Mouse (Mus musculus) liver, embryonic 14.5 days (tissue): Measurements from ENCODE around the gene Cul4a. TPM values are rescaled to one million over a fixed set of nuclear protein-coding genes. Genes with fewer than 3 reads are reported as not detected.
"Not testable (repeated sequence)": the region's sequence is repeated elsewhere in the genome, so short reads cannot be mapped to it uniquely, and the experiment has no call there.

Source experiments
- ATAC-seq: fragments of 200-750 bp; cut with Nextera tagmentation; 2 replicates; pipeline ENCODE4 v1.8.0; 2017; ENCODE audit warnings: moderate number of reproducible peaks, mild to moderate bottlenecking, moderate library complexity; ENCODE audit not compliant: insufficient read depth
- DNase-seq, 3 experiments: peaks; one replicate each; pipeline ENCODE4 v3.0.0-alpha.2; 2012 to 2013; ENCODE audit warnings: low read depth in 3 of 3, low spot score in 3 of 3
- H3K27ac ChIP-seq: fragments of 300-500 bp; sonication (generic); 2 replicates; pipeline ENCODE4 v1.5.1; 2014; ENCODE audit warnings: moderate library complexity, mild to moderate bottlenecking, control low read depth, inconsistent platforms
- H3K27me3 ChIP-seq: fragments of 300-500 bp; sonication (generic); 2 replicates; pipeline ENCODE4 v1.6.1; 2014; ENCODE audit warnings: mild to moderate bottlenecking, low read length, moderate library complexity; ENCODE audit not compliant: control insufficient read depth, insufficient read depth
- H3K36me3 ChIP-seq: fragments of 300-500 bp; sonication (generic); replicated peaks from 2 replicates; pipeline ENCODE4 v1.6.1; 2014; ENCODE audit warnings: low read depth; ENCODE audit not compliant: control insufficient read depth, insufficient read depth
- H3K4me1 ChIP-seq, 2 experiments: fragments of 200-500 bp in 1 of 2; fragments of 300-500 bp in 1 of 2; sonication (generic) in 1 of 2; replicated peaks; 2 replicates each; pipeline ENCODE4 v1.6.1; 2012 to 2014; ENCODE audit warnings: antibody characterized with exemption in 1 of 2, inconsistent platforms in 1 of 2, low read length in 1 of 2; ENCODE audit not compliant: control insufficient read depth in 2 of 2, insufficient read depth in 2 of 2
- H3K4me2 ChIP-seq: fragments of 300-500 bp; sonication (generic); 2 replicates; pipeline ENCODE4 v1.6.1; 2014; ENCODE audit warnings: low read depth, mild to moderate bottlenecking, control low read depth, moderate library complexity
- H3K4me3 ChIP-seq, 2 experiments: fragments of 200-500 bp in 1 of 2; fragments of 300-500 bp in 1 of 2; sonication (generic) in 1 of 2; 2 replicates each; pipeline ENCODE4 v1.5.1; 2012 to 2014; ENCODE audit warnings: low read depth in 2 of 2, low read length in 2 of 2, mild to moderate bottlenecking in 2 of 2, control low read depth in 1 of 2, inconsistent platforms in 1 of 2, moderate library complexity in 1 of 2; ENCODE audit not compliant: insufficient read depth in 1 of 2
- H3K9ac ChIP-seq: fragments of 300-500 bp; sonication (generic); replicated peaks from 2 replicates; pipeline ENCODE4 v1.6.1; 2014; ENCODE audit warnings: mild to moderate bottlenecking, control low read depth, moderate library complexity
- H3K9me3 ChIP-seq: fragments of 300-500 bp; sonication (generic); 2 replicates; pipeline ENCODE4 v1.6.1; 2016; ENCODE audit warnings: low read length, mixed read lengths; ENCODE audit not compliant: control insufficient read depth
- CTCF ChIP-seq: IDR thresholded peaks from 2 replicates; pipeline ENCODE4 v1.5.1; 2016; ENCODE audit warnings: antibody characterized with exemption, low read depth, control low read depth
- EP300 ChIP-seq: IDR thresholded peaks from 2 replicates; pipeline ENCODE4 v1.6.1; 2016; ENCODE audit warnings: antibody characterized with exemption, low read depth
- WGBS: fragments of 180-500 bp; shearing (Covaris S2); extraction: QIAGEN DNeasy Blood & Tissue Kit; methylation state at CpG from one replicate; pipeline ENCODE4 v1.1.7; 2014; ENCODE audit not compliant: insufficient replicate concordance; 5-methylcytosine and 5-hydroxymethylcytosine counted together
- polyA plus RNA-seq, 2 experiments: library from polyadenylated mRNA; depleted of rRNA in 1 of 2; stranded (reverse) in 1 of 2; unstranded in 1 of 2; fragments of >200 nt; fragmentation: Nextera tagmentation in 1 of 2; extraction: Ambion mirVana in 1 of 2; gene quantifications; 2 replicates each; pipeline versions ENCODE4 v1.2.1 to v1.2.3; 2012 to 2014

Cul4a gene
- polyA plus RNA-seq, 2 experiments: 48.5 to 68.8 TPM

DNA sequence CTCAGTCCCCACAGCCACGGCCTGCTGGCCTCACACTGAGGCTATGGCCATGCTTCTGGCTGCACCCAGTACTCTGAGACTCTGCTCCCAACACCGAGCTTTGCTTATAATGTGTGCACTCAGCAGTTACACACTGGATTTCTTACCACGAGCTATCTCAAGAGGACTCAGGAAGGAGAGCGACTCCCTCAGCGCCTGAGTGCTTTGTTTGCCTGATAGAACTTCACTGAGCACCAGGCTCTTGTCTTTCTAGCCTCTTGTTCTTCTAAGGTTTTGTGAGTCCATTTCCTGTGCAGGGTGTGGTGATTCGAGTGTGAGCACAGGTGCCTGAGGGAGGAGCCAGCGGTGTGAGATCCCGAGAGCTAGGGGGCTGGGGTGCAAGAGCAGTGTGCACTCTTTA lies 19.5 kb downstream of the Cul4a start:
- no peak for TF ChIP-seq CTCF
- no peak for TF ChIP-seq EP300
- no peak for ATAC-seq
- 82% methylated on average over 8 of the region's 8 CpGs for WGBS

DNA sequence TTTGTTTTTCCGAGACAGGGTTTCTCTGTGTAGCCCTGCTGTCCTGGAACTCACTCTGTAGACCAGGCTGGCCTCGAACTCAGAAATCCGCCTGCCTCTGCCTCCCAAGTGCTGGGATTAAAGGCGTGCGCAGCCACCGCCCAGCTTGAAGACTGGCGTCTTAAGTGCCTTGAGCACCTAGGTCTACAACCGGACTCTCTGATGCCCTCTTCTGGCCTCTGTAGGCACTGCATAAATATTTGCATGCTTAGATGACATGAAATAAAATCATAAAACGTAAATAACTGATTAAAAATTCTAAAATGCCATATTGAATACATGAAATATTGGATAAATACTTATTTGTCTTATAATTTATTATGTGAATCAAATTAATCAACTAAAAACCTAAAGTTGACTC lies 26.8 kb downstream of the Cul4a start:
- H3K9ac ChIP-seq, H3K4me3 ChIP-seq, H3K4me1 ChIP-seq, H3K9me3 ChIP-seq, H3K4me2 ChIP-seq, H3K27ac ChIP-seq, H3K27me3 ChIP-seq: not testable (repeated sequence)
- peaks cover 90% of the 10 kb centered on the region for H3K36me3 ChIP-seq
- peak; percentile 49; the same call in 1 of the 2 replicates for ATAC-seq
- peak; percentile 44 to 50 (median 50) for DNase-seq
- WGBS: 48% methylated on average over 9 of the region's 9 CpGs
- TF ChIP-seq CTCF: peak; percentile 80

More for the DNA sequence above, 19.5 kb downstream of the Cul4a start:
- H3K9ac ChIP-seq: no peak overlapping the region
- peaks cover 67% of the 10 kb centered on the region for H3K36me3 ChIP-seq
- no peaks in the 10 kb centered on the region for H3K9me3 ChIP-seq
- no peak overlapping the region for H3K4me3 ChIP-seq
- DNase-seq: no peak
- H3K27ac ChIP-seq: no peak overlapping the region
- no peak overlapping the region for H3K4me2 ChIP-seq
- H3K27me3 ChIP-seq: no peaks in the 10 kb centered on the region
- peaks cover 24 to 36% of the 10 kb centered on the region in 2 experiments for H3K4me1 ChIP-seq

DNA sequence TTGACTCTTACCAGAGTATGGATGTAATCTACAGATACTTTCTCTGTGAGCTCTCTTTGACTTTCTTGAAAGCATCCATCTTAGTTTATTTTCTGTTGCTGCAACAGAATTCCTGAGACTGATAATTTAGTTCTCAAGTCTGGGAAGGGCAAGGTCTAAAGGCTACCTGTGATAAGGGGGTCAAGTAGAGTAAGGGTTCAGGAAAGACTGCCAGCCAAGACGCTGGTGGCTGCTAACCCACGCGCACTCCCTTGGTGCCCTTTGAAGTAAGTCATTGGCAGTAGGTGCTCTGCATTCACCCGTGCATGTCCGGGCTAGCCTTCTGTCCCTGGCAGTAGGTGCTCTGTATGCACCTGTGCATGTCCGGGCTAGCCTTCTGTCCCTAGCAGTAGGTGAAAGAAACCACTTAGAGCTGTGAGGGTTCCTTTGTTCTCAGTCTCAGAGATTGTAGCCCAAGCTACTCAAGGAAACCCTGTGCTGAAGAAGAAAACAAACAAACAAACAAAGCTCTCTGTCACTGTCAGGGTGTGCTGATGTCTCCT lies 34.3 kb downstream of the Cul4a start:
- DNase-seq: no peak
- Histone ChIP-seq H3K4me3 (no peak overlapping the region), H3K9me3 (no peaks in the 10 kb centered on the region), H3K27me3 (no peaks in the 10 kb centered on the region), H3K4me1 (no peaks in the 10 kb centered on the region), H3K27ac (no peak overlapping the region), H3K9ac (no peak overlapping the region), H3K4me2 (no peak overlapping the region), H3K36me3 (peaks cover 93% of the 10 kb centered on the region)
- 85% methylated on average over 6 of the region's 6 CpGs for WGBS
- TF ChIP-seq CTCF (no peak), EP300 (no peak)
- ATAC-seq: no peak

DNA sequence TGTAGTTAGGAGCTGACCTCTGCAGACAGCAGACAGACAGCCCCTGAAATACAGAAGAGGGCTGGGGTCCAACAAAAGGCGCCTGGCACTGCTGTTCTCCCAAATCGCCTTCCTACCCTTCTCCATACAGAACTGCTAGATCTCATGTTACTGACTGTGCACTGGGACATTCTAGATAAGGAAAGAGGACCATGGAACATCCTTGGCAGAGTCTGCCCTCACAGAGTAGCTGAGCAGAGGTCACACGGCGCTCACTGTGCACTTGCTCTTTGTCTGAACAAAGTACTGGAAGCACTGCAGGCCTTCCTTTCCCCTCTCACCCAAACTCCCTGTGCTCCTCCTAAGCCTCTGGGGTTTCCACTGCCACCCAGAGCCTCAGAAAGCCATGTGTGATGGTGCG lies 36.3 kb downstream of the Cul4a start:
- no peaks in the 10 kb centered on the region for H3K9me3 ChIP-seq
- no peak overlapping the region for H3K4me3 ChIP-seq
- H3K27ac ChIP-seq: no peak overlapping the region
- 83% methylated on average over 5 of the region's 5 CpGs for WGBS
- H3K4me2 ChIP-seq: no peak overlapping the region
- TF ChIP-seq EP300 (no peak), CTCF (no peak)
- H3K4me1 ChIP-seq: no peaks in the 10 kb centered on the region
- no peak for ATAC-seq
- DNase-seq: no peak
- H3K9ac ChIP-seq: no peak overlapping the region
- H3K27me3 ChIP-seq: no peaks in the 10 kb centered on the region
- H3K36me3 ChIP-seq: peaks cover 94% of the 10 kb centered on the region

DNA sequence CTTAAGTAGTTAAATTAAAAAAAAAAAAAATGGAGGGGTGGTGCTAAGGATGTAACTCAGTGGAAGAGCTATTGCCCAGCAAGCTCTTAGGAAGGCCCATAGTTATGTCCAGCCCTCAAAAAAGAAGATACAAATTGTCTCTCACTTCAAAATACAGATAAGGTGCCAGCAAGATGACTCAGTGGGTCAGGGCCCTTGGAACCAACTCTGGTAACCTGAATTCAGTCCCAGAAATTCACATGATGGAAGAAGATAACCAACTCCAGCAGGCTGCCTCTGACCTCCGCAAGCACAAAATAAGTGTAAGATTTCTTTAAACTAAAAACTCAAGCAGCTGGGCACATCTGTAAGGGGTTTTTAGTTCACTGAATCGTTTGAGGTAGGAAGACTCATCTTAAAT lies 43.1 kb downstream of the Cul4a start:
- Histone ChIP-seq H3K27me3 (no peaks in the 10 kb centered on the region), H3K27ac (no peak overlapping the region), H3K4me2 (no peak overlapping the region), H3K9me3 (no peaks in the 10 kb centered on the region), H3K4me1 (no peaks in the 10 kb centered on the region), H3K4me3 (no peak overlapping the region), H3K9ac (no peak overlapping the region), H3K36me3 (peaks cover 50% of the 10 kb centered on the region)
- 65% methylated on average over 2 of the region's 2 CpGs for WGBS
- ATAC-seq: no peak
- no peak for TF ChIP-seq EP300
- TF ChIP-seq CTCF: no peak
- DNase-seq: no peak
